Mouse (Mus musculus): Measurements from ENCODE around the gene Anks1b.

Gene Anks1b

GRCm38 (mm10) chr10:90140947-90141346 lies 267.6 kb downstream of the Anks1b start:
- in situ Hi-C loops (cut with MboI, MseI) = no loop called here

GRCm38 (mm10) chr10:90144444-90144843 lies 271.1 kb downstream of the Anks1b start:
- in situ Hi-C loops (cut with MboI, MseI) = no loop called here

DNA sequence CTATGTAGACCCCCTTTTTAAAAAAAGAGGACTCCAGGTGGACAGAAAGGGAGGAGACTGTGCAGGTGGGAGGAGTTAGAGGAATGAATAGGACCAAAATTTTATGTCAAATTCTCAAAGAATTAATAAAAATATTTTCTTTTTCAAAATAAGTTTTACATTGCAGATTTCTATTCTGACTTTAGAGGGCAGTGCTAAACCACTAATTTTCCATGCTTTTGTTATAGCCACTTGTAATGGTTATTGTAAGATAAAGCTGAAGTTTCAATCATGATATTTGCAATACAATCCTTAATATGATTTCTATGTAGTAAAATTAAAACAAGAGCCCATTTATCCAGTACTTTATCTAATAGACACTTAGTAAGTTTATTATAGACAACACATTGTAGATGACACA lies 278.2 kb downstream of the Anks1b start:
- in situ Hi-C loops (cut with MboI, MseI) = no loop called here

DNA sequence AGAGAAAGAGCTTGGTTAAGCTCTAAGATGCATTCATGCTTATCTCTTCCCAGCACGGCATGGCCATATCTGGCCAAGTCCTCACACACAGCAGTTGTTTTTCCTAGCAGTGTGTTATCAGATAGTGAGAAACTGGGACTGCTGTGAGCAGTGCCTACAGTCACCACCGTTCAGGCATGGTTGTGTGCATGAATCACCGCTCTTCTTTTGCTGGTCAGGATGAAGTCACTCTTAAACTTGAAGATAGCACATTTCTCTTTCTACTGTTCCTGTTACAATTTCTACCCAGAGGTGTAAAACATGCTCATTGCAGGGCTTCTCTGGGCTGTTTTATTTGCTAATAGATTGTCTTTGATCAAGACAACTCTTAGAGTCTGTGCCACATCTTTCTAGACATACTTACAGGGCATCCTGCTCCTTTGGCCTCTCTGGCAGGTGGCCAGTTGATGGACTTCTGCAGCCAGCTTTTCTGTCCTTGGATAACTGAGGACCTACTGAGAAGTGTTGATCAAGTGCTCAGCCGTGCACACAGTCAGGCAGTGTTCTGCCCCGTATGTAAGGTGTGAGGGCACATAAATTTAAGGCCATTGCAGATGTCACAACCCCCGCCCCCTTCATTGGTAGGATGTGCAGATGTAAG lies 296.8 kb downstream of the Anks1b start:
- in situ Hi-C loops (cut with MboI, MseI) = no loop called here

GRCm38 (mm10) chr10:90190366-90190765 lies 317.1 kb downstream of the Anks1b start:
- in situ Hi-C loops (cut with MboI, MseI) = no loop called here

DNA sequence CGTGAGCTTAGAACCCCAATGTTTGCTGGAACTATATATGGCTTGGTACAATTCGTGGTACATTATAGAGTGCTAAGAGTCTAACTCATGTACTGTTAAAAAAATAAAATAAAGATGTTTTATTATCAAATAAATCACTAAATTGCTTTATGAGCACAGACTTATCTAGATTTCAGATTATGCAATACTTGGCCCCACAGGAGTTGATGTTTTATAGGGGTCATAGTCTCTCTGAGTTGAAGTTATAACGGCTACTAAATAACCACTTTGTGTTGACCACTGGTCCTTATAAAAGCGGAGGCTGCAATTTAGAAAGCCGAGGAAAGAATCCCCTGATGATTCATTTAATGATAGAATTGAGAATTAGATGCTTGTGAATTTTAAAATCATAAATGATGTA lies 323.6 kb downstream of the Anks1b start:
- in situ Hi-C loops (cut with MboI, MseI) = no loop called here

DNA sequence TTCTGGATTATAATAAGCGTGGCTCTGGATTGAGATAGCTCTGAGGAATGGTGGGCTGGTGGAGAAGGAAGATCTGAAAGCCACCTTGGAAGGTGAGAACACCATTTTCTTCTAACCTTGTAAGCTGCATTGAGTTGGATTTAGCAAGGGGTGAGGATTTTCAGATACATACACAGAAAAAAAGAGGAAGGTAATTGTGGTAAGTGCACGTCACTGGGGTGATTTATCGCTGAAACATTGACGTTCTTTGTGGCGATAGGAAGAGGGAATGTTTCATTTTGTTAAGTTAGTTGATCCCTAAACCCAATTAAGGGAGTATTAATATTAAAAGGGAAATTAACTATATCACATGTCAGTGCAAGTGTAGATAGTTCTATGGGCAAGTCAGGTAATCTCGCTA lies 336.7 kb downstream of the Anks1b start:
- in situ Hi-C loops (cut with MboI, MseI) = no loop called here

- in situ Hi-C loops (cut with MboI, MseI) = no loop called here
Observed at GRCm38 (mm10) chr10:90220470-90220869, 347.2 kb downstream of the Anks1b start.

DNA sequence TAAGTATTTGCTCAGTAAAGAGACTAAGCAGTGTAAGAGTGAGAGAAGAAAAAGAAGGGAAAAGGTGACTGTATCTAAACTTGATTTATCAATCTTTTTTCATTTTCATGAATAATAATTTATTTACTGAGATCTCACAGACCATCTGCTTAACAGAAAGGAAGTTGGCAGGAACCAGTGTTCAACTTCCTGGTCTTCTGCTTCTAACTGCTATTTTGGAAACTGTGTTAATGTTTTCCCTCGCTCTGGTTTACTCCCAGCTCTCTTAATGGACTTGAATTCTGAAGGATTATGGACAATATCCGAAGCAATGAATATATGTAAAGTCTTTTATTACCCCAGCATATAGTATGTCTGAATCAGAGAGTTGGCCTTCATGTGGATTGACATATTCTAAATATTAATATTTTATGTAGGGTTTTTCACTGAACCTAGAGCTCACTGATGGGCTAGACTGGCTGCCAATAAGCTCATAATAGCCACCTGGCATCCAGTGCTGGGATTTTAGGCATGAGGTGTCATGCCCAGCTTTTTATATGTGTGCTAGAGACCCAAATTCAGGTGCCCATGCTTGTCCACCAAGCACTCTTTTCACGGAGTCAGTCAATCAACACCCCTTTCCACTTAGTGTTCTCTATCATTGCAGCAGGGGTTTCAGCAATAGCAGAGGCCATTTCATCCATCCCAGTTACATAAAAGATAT lies 349.6 kb downstream of the Anks1b start:
- in situ Hi-C loops (cut with MboI, MseI) = no loop called here

DNA sequence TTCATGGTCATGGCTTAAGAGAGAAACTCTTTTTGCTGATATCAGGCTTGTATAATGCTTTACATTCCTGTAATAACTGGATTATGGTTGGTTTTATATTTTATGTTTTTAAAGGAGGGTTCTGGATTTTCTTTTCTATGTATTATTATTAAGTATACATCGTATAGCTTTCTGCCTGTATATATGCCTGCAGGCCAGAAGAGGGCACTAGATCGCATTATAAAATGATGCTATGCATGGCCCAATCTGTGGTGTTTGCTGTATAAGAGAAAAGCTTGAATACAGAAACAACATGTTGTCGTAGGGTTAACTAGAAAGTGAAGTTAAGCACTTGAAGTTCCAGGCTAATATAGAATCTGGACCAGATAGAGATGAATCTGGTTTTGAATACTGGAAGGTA lies 362.0 kb downstream of the Anks1b start:
- in situ Hi-C loops (cut with MboI, MseI) = no loop called here

- in situ Hi-C loops (cut with MboI, MseI) = no loop called here
Observed at GRCm38 (mm10) chr10:90237290-90237689, 364.0 kb downstream of the Anks1b start.

GRCm38 (mm10) chr10:90258944-90259714 lies 385.8 kb downstream of the Anks1b start:
- in situ Hi-C loops (cut with MboI, MseI) = no loop called here

DNA sequence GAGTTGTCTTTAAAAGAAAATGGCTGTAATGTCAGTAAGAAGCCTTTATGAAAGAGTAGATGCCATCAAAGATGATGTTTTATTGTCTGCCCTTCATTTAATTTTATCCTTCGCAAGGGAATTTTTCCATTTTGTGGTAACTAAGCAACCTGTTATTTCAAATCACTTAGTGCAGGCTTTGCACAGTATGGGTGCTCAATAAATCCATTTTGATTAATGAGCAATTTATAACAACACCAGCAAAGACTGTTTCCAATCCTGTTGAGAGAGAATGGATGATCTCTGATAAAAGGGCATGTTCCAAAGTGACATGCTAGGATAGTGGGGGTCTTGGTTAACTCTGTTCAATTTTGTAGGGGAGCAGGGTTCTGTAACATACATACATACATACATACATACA lies 398.0 kb downstream of the Anks1b start:
- in situ Hi-C loops (cut with MboI, MseI) = no loop called here

DNA sequence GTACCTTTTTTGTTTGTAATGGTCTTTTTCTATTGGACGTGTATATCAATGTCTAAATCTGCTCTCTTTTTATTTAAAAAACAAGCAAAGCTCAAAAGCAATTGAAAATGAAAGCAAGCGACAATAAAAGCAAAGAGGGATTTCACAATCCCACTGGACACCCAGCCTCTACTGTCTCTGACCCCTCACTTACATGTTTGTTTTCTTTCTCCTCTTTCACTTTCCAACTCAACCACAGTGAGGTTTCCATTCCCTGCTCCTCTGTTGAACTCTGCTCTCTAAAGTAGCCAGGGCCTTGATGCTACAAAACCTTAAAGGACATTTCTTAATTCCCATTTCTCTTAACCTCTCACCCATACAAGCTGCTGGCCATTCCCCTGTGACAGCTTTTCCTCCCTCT lies 400.0 kb downstream of the Anks1b start:
- in situ Hi-C loops (cut with MboI, MseI) = no loop called here

DNA sequence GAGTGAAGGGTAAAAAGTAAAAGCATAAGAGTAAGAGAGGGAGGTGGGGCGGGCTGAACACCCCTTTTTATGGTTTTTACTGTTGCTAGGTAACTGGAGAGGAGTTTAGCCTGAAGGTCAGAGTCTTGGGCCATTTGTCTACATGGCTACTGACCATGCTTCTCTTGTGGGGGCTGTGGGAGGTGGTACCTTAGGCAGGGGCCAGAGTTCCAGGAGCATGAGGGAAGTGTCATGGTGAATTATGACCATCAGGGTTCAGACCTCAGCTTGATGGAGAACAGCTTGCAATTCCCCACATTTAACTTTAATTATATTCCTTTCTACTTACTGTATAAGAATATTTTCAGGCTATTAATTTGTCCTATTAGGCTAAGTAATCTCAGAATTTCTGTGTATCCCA lies 413.3 kb downstream of the Anks1b start:
- in situ Hi-C loops (cut with MboI, MseI) = no loop called here

DNA sequence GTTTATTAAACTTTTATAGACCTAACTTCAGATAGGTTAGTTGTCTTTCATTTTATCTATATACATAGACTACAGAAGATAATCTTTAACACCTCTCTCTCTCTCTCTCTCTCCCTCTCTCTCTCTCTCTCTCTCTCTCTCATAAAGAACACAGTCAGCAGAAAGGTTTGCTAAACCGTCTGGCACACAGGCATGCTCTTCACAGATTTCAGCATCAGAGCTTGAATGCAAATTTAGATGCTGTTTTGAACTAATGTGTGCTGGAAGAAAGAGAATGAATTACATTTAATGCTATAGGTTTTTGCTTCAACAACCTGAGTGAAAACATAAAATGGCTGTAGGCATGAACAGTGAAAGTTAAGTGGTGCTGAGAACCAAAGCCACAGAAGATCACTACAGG lies 429.9 kb downstream of the Anks1b start:
- in situ Hi-C loops (cut with MboI, MseI) = no loop called here

DNA sequence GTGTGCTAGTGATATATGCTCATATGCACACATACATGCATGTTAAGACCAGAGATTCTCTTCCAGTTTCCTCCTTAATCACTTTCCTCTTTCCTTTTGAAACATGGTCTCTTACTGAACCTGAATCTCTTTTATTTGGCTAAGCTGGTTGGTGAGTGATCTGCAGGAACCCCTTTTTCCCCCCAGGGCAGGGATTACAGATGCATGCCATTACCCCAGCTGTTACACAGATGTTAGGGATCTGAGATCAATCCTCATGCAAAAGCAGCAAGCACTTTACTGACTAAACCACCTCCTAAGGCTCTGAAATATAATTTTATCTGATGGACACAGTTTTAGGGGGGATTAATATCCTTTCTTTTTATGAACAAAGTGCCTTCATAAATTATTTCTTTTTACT lies 432.8 kb downstream of the Anks1b start:
- in situ Hi-C loops (cut with MboI, MseI) = no loop called here

- in situ Hi-C loops (cut with MboI, MseI) = no loop called here
Observed at GRCm38 (mm10) chr10:90307931-90308555, 434.7 kb downstream of the Anks1b start.

DNA sequence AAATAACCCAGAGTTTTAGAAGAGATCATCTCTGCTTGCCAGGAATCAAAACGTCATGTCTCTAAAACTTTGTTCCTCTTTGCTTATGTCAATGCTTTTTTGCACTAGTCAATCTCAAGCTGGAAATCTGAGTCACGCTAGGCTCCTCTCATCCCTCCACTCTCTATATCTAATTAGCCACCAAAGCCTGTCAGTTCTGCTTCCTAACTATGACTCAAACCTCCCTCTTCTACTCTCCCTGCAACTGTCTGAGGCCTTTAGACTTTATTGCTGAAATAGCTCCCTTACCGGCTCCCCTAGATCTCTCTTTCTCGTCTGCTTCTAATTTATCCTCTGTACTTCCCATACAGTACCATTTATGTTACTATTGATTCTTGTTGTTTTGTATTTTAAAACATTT lies 456.5 kb downstream of the Anks1b start:
- in situ Hi-C loops (cut with MboI, MseI) = no loop called here

DNA sequence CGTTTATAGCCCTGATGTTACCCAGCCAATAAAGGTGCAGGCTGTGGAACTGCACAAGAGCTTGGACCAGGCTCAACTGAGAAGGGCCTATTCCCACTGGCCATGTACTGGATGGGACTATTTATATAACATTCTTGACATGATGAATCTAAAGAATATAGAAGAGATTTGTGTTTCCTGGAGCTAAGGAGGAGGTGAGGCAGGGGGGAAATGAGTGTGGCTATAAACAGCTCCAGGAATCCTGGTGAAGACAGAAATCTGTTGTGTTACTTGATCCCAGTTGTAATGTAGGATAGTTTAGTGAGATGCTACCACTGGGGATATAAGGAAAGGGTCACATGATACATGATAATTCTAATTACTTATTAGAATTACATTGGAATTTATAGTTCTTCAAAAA lies 472.1 kb downstream of the Anks1b start:
- in situ Hi-C loops (cut with MboI, MseI) = no loop called here

DNA sequence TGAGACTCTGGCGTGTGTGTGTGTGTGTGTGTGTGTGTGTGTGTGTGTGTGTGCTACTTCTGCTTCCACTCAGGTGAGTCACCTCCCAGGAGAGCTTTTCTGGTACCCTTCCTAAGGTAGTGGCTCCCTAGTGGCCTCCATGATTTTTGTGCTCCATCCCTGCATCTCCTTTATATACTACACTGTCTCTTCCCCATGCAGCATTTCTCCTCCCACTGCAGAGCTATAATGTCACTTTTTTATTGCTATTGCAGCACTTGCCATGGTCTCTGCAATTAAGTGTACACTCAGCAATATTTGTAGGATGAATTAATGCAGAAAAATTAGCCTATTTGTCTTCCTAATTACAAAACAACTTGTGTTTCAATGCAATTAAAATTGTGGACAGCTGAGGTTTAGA lies 482.9 kb downstream of the Anks1b start:
- in situ Hi-C loops (cut with MboI, MseI) = no loop called here

GRCm38 (mm10) chr10:90357169-90357907 lies 484.0 kb downstream of the Anks1b start:
- in situ Hi-C loops (cut with MboI, MseI) = no loop called here

Data from T-helper 17 cell (primary cell).